Mouse (Mus musculus) layer of hippocampus, postnatal 36 days (tissue): ENCODE data around the gene Cbfa2t3. TPM values are rescaled to one million over a fixed set of nuclear protein-coding genes. Genes with fewer than 3 reads are reported as not detected.

ENCODE experiments used
- DNase-seq, 2 experiments: peaks; one replicate each; pipeline ENCODE4 v3.0.0; 2022
- total RNA-seq, 2 experiments: library from RNA; stranded (reverse); gene quantifications; 2 replicates each; pipeline ENCODE4 v1.2.3; 2021

The Cbfa2t3 gene
- total RNA-seq, result 10 to 100 TPM; 47.2 to 50.2 TPM

GRCm38 (mm10) chr8:122699005-122699492 lies at the start of gene Cbfa2t3:
Cbfa2t3 (minus strand) TSS chr8:122699109.
- DNase-seq, result no peak

- no peak for DNase-seq
Measured at GRCm38 (mm10) chr8:122747825-122748224, 48.9 kb upstream of the Cbfa2t3 start.

- DNase-seq, result no peak
Measured at GRCm38 (mm10) chr8:122746439-122746838, 47.5 kb upstream of the Cbfa2t3 start.

GRCm38 (mm10) chr8:122745750-122746275 lies 46.9 kb upstream of the Cbfa2t3 start:
- DNase-seq, result no peak

GRCm38 (mm10) chr8:122745022-122745749 lies 46.3 kb upstream of the Cbfa2t3 start:
- DNase-seq, result no peak

GRCm38 (mm10) chr8:122742471-122742870 lies 43.6 kb upstream of the Cbfa2t3 start:
- DNase-seq, result no peak

GRCm38 (mm10) chr8:122739102-122739725 lies 40.3 kb upstream of the Cbfa2t3 start:
- no peak for DNase-seq

GRCm38 (mm10) chr8:122737886-122738285 lies 39.0 kb upstream of the Cbfa2t3 start:
- no peak for DNase-seq

GRCm38 (mm10) chr8:122737071-122737470 lies 38.2 kb upstream of the Cbfa2t3 start:
- DNase-seq, result no peak

- no peak for DNase-seq
Measured at GRCm38 (mm10) chr8:122736623-122737022, 37.7 kb upstream of the Cbfa2t3 start.

- no peak for DNase-seq
Measured at GRCm38 (mm10) chr8:122735542-122736473, 36.9 kb upstream of the Cbfa2t3 start.

- no peak for DNase-seq
Measured at GRCm38 (mm10) chr8:122735110-122735509, 36.2 kb upstream of the Cbfa2t3 start.

GRCm38 (mm10) chr8:122728630-122729029 lies 29.7 kb upstream of the Cbfa2t3 start:
- no peak for DNase-seq

- DNase-seq, result no peak
Measured at GRCm38 (mm10) chr8:122727412-122727811, 28.5 kb upstream of the Cbfa2t3 start.

- DNase-seq, result no peak
Measured at GRCm38 (mm10) chr8:122726789-122727188, 27.9 kb upstream of the Cbfa2t3 start.

GRCm38 (mm10) chr8:122725187-122725586 lies 26.3 kb upstream of the Cbfa2t3 start:
- DNase-seq, result no peak

- DNase-seq, result no peak
Measured at GRCm38 (mm10) chr8:122720811-122721640, 22.1 kb upstream of the Cbfa2t3 start.

GRCm38 (mm10) chr8:122720070-122720729 lies 21.3 kb upstream of the Cbfa2t3 start:
- DNase-seq, result no peak

GRCm38 (mm10) chr8:122719500-122720065 lies 20.7 kb upstream of the Cbfa2t3 start:
- DNase-seq, result no peak

- no peak for DNase-seq
Measured at GRCm38 (mm10) chr8:122718711-122719499, 20.0 kb upstream of the Cbfa2t3 start.
